Mouse (Mus musculus): ENCODE measurements around the gene Ugp2.
"Not testable (repeated sequence)": the region's sequence is repeated elsewhere in the genome, so short reads cannot be mapped to it uniquely, and the experiment has no call there.

Gene Ugp2

GRCm38 (mm10) chr11:21332639-21333295 lies 38.2 kb downstream of the Ugp2 start:
- CTCF ChIA-PET: interaction anchor here (1.1 kb wide), 1 partner anchor 17 kb away, joined by 3 read pairs; no protein-coding TSS in a partner anchor

- CTCF ChIA-PET: interaction anchor here (0.5 kb wide), 1 partner anchor 1659 kb away, joined by 17 read pairs; no protein-coding TSS in a partner anchor
Observed at GRCm38 (mm10) chr11:21328141-21328540, 42.9 kb downstream of the Ugp2 start.

GRCm38 (mm10) chr11:21327486-21327885 lies 43.5 kb downstream of the Ugp2 start:
- CTCF ChIA-PET: interaction anchor here (0.6 kb wide), 1 partner anchor 34 kb away, joined by 5 read pairs; no protein-coding TSS in a partner anchor

GRCm38 (mm10) chr11:21326770-21327169 lies 44.2 kb downstream of the Ugp2 start:
- CTCF ChIA-PET: interaction anchor here (0.6 kb wide), 2 partner anchors 34 to 1661 kb away, joined by 3 to 5 read pairs; no protein-coding TSS in a partner anchor

- CTCF ChIA-PET: no interaction called here
Observed at GRCm38 (mm10) chr11:21325781-21326180, 45.2 kb downstream of the Ugp2 start.

GRCm38 (mm10) chr11:21322349-21322748 lies 48.7 kb downstream of the Ugp2 start:
- CTCF ChIA-PET: no interaction called here

GRCm38 (mm10) chr11:21321577-21321976 lies 49.4 kb downstream of the Ugp2 start:
- CTCF ChIA-PET: no interaction called here

GRCm38 (mm10) chr11:21313922-21314657 lies 56.9 kb downstream of the Ugp2 start:
- CTCF ChIA-PET: no interaction called here

- CTCF ChIA-PET: no interaction called here
Observed at GRCm38 (mm10) chr11:21309516-21309915, 61.5 kb downstream of the Ugp2 start.

- CTCF ChIA-PET: interaction anchor here (1.2 kb wide), 1 partner anchor 86 kb away, joined by 3 read pairs; no protein-coding TSS in a partner anchor
Observed at GRCm38 (mm10) chr11:21308119-21308518, 62.9 kb downstream of the Ugp2 start.

- CTCF ChIA-PET: interaction anchor here (0.6 to 1.2 kb wide), 2 partner anchors 85 to 1201 kb away, joined by 3 to 5 read pairs; no protein-coding TSS in a partner anchor
Observed at GRCm38 (mm10) chr11:21307078-21307668, 63.8 kb downstream of the Ugp2 start.

- CTCF ChIA-PET: no interaction called here
Observed at GRCm38 (mm10) chr11:21303619-21304018, 67.4 kb downstream of the Ugp2 start.

- CTCF ChIA-PET: no interaction called here
Observed at GRCm38 (mm10) chr11:21295486-21295885, 75.5 kb downstream of the Ugp2 start.

- CTCF ChIA-PET: not testable (repeated sequence)
Observed at GRCm38 (mm10) chr11:21288153-21288552, 82.8 kb downstream of the Ugp2 start.

GRCm38 (mm10) chr11:21286391-21286790 lies 84.6 kb downstream of the Ugp2 start:
- CTCF ChIA-PET: interaction anchor here (0.7 kb wide), 1 partner anchor 43 kb away, joined by 3 read pairs; no protein-coding TSS in a partner anchor

- CTCF ChIA-PET: no interaction called here
Observed at GRCm38 (mm10) chr11:21276151-21276550, 94.8 kb downstream of the Ugp2 start.
